Mouse (Mus musculus) embryonic facial prominence, embryonic 10.5 days (tissue): ENCODE measurements around the gene Eif3f. TPM values are rescaled to one million over a fixed set of nuclear protein-coding genes. Genes with fewer than 3 reads are reported as not detected.

Experiments used
- DNase-seq: peaks from one replicate; pipeline ENCODE4 v3.0.0-alpha.2; 2017; ENCODE audit warnings: low spot score
- H3K27ac ChIP-seq: fragments of 300-500 bp; sonication (generic); replicated peaks from 2 replicates; pipeline ENCODE4 v1.5.1; 2016; ENCODE audit warnings: mild to moderate bottlenecking
- H3K27me3 ChIP-seq: fragments of 300-500 bp; sonication (generic); replicated peaks from 2 replicates; pipeline ENCODE4 v1.6.1; 2016; ENCODE audit warnings: low read depth, mild to moderate bottlenecking; ENCODE audit not compliant: poor library complexity, severe bottlenecking
- H3K36me3 ChIP-seq: fragments of 300-500 bp; sonication (generic); replicated peaks from 2 replicates; pipeline ENCODE4 v1.6.1; 2016; ENCODE audit warnings: mild to moderate bottlenecking, moderate library complexity
- H3K4me1 ChIP-seq: fragments of 300-500 bp; sonication (generic); 2 replicates; pipeline ENCODE4 v1.6.1; 2016
- H3K4me3 ChIP-seq: fragments of 300-500 bp; sonication (generic); 2 replicates; pipeline ENCODE4 v1.5.1; 2016; ENCODE audit warnings: mild to moderate bottlenecking, moderate library complexity
- H3K9me3 ChIP-seq: fragments of 300-500 bp; sonication (generic); 2 replicates; pipeline ENCODE4 v1.6.1; 2016; ENCODE audit warnings: mild to moderate bottlenecking
- WGBS: fragments of 180-500 bp; shearing (Covaris S2); methylation state at CpG from one replicate; pipeline ENCODE4 v1.1.7; 2016; 5-methylcytosine and 5-hydroxymethylcytosine counted together
- polyA plus RNA-seq: library from polyadenylated mRNA; unstranded; fragments of >200 nt; fragmentation: Nextera tagmentation; extraction: Ambion mirVana; gene quantifications from 2 replicates; pipeline ENCODE4 v1.2.1, GENCODE M21; 2016

Gene Eif3f
- 75.2 and 76.2 TPM in 2 replicates for polyA plus RNA-seq

- Histone ChIP-seq H3K27ac (peak within 1 kb of the TSS; percentile 96), H3K9me3 (no peaks in the 10 kb centered on the region), H3K4me3 (peak within 1 kb of the TSS; percentile 98), H3K27me3 (no peaks in the 10 kb centered on the region), H3K4me1 (peaks cover 12% of the 10 kb centered on the region), H3K36me3 (peaks cover 37% of the 10 kb centered on the region)
- DNase-seq = peak; percentile 91
- WGBS = 2% methylated on average over 50 of the region's 50 CpGs
Observed at GRCm38 (mm10) chr7:108933794-108934731, at the start of gene Eif3f. TSS of gene Eif3f (plus strand) at chr7:108934417.

DNA sequence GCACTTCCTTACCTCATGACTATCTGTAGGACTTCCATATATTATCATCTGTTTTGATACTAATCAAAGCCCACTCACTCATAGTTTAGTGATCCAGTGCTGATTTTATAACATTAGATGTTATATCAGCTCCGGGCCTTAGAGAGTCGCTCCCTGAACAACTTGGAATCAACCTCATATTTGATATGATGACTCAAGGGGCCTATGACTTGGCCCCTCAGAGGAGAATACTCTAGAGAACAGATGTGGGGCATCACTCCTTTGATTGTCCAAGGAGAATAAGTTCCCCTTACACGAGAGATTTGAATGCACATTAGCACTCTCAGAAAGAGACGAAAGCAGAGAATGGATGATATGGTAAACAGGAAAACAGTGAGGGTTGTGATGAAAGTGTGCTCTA is 49.3 kb upstream of the Eif3f start, which contains the start of gene Olfr518:
Gene Olfr518 (minus strand): TSS at position 101 of the 400 bp plus-strand sequence.
- H3K9me3 ChIP-seq = no peaks in the 10 kb centered on the region
- 87% methylated on average over 4 of the region's 4 CpGs for WGBS
- no peaks in the 10 kb centered on the region for H3K4me1 ChIP-seq
- H3K4me3 ChIP-seq = no peak within 1 kb of the TSS
- H3K27ac ChIP-seq = no peak within 1 kb of the TSS
- no peaks in the 10 kb centered on the region for H3K36me3 ChIP-seq
- no peak for DNase-seq
- no peaks in the 10 kb centered on the region for H3K27me3 ChIP-seq

DNA sequence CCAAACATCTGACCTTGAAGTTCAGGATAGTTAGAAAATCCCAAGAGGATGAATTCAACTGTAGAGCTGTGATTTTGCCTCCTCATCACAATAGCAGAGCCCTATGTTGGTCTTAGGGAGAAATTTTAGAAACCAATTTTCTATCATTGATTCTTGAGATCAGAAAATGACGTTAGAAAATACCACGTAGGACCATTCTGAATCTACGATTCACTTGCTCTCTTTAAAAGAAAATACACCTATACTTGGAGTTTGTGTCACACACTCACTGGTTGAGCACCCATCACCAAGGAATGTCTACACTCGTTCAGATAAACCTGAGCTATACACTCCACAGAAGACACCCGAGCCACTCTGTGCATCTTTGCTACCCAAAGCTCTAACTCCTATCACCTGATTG is 39.9 kb upstream of the Eif3f start, which contains the start of gene Olfr519:
Gene Olfr519 (minus strand): TSS at position 101 of the 400 bp plus-strand sequence.
- Histone ChIP-seq H3K9me3 (no peaks in the 10 kb centered on the region), H3K36me3 (no peaks in the 10 kb centered on the region), H3K27ac (no peak within 1 kb of the TSS), H3K27me3 (no peaks in the 10 kb centered on the region), H3K4me3 (no peak within 1 kb of the TSS), H3K4me1 (no peaks in the 10 kb centered on the region)
- no peak for DNase-seq
- WGBS = 86% methylated on average over 5 of the region's 5 CpGs

DNA sequence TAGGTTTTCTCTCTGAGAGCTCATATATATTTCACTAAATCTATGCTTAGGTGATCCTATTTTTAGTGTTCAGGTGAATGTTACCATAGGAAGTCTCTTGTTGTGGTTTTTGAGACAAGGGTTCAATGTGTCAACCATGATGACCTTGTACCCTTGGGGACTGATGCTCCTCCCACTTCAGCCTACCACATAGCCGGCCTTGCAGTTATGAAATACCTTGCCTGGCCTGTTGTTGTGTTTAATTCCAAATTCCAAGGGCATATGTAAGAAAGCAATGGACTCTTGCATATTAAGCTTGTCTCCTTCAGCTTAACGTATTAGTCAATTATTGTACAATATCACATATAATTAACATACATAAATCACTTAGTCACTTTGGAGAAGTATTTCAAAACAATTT is 30.2 kb upstream of the Eif3f start:
- H3K27me3 ChIP-seq = no peaks in the 10 kb centered on the region
- H3K9me3 ChIP-seq = no peaks in the 10 kb centered on the region
- H3K4me1 ChIP-seq = no peaks in the 10 kb centered on the region
- H3K27ac ChIP-seq = no peak overlapping the region
- no peak for DNase-seq
- no peaks in the 10 kb centered on the region for H3K36me3 ChIP-seq
- no peak overlapping the region for H3K4me3 ChIP-seq
- WGBS = 80% methylated on average over 2 of the region's 2 CpGs

GRCm38 (mm10) chr7:108927043-108927442 is 7.2 kb upstream of the Eif3f start:
- WGBS = 76% methylated on average over 4 of the region's 4 CpGs
- H3K9me3 ChIP-seq = no peaks in the 10 kb centered on the region
- no peak overlapping the region for H3K27ac ChIP-seq
- H3K27me3 ChIP-seq = no peaks in the 10 kb centered on the region
- H3K4me3 ChIP-seq = no peak overlapping the region
- no peak for DNase-seq
- no peaks in the 10 kb centered on the region for H3K4me1 ChIP-seq
- no peaks in the 10 kb centered on the region for H3K36me3 ChIP-seq

- no peak overlapping the region for H3K4me3 ChIP-seq
- no peaks in the 10 kb centered on the region for H3K27me3 ChIP-seq
- 77% methylated on average over 11 of the region's 11 CpGs for WGBS
- no peak overlapping the region for H3K27ac ChIP-seq
- H3K4me1 ChIP-seq = no peaks in the 10 kb centered on the region
- no peaks in the 10 kb centered on the region for H3K9me3 ChIP-seq
- H3K36me3 ChIP-seq = no peaks in the 10 kb centered on the region
- no peak for DNase-seq
Observed at GRCm38 (mm10) chr7:108928280-108929188, 5.7 kb upstream of the Eif3f start.

DNA sequence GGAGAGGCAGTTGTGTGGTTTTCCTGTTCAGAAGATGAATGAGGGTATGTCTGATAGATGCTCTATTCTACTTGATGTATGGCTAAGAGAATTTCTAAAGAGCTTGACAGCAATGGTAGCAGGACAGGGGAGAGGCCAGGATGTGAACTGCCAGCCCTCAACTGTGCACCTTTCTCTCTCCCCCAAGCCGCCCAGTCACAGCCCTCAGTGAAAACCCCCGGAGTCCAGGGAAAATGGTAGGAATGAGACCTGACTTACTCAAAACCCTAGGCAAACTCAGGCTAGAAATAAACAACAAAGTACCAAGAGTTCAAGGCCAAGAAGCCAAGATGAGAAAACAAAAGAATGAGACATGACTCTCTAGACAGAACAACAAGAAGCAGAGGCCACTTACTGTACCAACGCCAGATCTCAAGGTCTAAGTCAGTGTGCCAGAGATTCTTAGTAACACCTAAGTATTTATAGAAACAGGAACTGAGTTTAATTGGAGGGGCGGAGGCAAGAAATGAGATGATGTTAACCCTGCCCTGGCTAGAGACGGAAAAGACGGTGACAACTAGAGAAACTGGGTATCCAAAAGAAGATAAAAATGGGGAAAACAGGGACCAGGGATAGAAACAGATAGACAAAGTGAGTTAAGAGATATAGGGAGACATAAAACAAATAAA is 4.4 kb upstream of the Eif3f start, which contains the start of gene Nlrp10:
Gene Nlrp10 (minus strand): TSS at position 453 of the 668 bp plus-strand sequence.
- DNase-seq = no peak
- H3K36me3 ChIP-seq = no peaks in the 10 kb centered on the region
- H3K4me1 ChIP-seq = no peaks in the 10 kb centered on the region; the same call in 1 of the 2 replicates
- H3K27ac ChIP-seq = no peak within 1 kb of the TSS
- no peaks in the 10 kb centered on the region for H3K27me3 ChIP-seq
- H3K9me3 ChIP-seq = no peaks in the 10 kb centered on the region
- H3K4me3 ChIP-seq = no peak within 1 kb of the TSS
- 80% methylated on average over 6 of the region's 6 CpGs for WGBS

DNA sequence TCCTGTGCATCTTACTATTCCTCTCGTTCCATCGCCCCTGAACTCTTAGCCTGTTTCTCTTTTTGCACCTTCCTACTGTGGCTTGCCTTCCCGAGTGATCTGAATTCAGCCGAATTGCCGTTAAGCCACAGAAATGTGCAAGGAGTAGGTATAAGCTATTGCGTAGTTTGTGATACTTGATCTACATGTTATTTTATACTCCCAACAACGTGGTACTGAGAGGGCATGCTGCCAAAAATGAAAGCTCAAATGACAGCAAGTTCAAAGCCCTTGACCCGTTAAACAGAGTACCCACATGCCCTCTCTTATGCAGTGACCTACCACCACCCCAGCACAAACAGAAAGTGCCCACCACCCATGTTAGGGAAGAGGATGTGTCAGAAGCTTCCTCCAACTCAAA is 619 bp downstream of the Eif3f start:
- WGBS = 5% methylated on average over 8 of the region's 8 CpGs
- peak overlapping the region; percentile 96 for H3K27ac ChIP-seq

DNA sequence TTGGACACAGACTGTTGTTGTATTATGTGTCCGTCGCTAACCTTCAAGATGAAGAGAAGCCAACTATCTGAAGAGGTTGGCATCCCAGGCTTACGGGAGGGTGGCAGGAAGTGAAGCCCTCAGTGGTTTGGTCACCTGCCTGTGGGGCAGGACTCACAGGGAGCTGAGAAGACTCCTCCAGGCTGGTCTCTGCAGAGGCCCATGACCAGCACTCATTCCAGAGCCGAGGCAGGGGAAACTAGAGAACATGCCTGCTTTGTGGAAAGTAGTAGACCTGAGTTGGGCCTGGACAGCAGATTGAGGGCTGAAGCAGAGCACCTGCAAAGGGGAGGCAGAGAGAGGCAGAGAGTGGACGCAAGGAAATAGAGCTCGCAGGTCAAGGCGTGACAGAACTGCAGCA is 1.2 kb downstream of the Eif3f start:
- Histone ChIP-seq H3K4me3 (peak overlapping the region; percentile 98), H3K4me1 (peaks cover 12% of the 10 kb centered on the region), H3K27me3 (no peaks in the 10 kb centered on the region), H3K36me3 (peaks cover 51% of the 10 kb centered on the region), H3K27ac (no peak overlapping the region; the same call in 1 of the 2 replicates), H3K9me3 (no peaks in the 10 kb centered on the region)
- WGBS = 86% methylated on average over 7 of the region's 7 CpGs
- no peak for DNase-seq

More for the DNA sequence above, 619 bp downstream of the Eif3f start:
- no peak for DNase-seq
- Histone ChIP-seq H3K27me3 (no peaks in the 10 kb centered on the region), H3K9me3 (no peaks in the 10 kb centered on the region), H3K4me3 (peak overlapping the region; percentile 98), H3K4me1 (peaks cover 12% of the 10 kb centered on the region), H3K36me3 (peaks cover 45% of the 10 kb centered on the region)

- peaks cover 12% of the 10 kb centered on the region for H3K4me1 ChIP-seq
- DNase-seq = no peak
- 91% methylated on average over 4 of the region's 4 CpGs for WGBS
- H3K36me3 ChIP-seq = peaks cover 62% of the 10 kb centered on the region
- H3K27ac ChIP-seq = no peak overlapping the region
- H3K27me3 ChIP-seq = no peaks in the 10 kb centered on the region
- H3K9me3 ChIP-seq = no peaks in the 10 kb centered on the region
- H3K4me3 ChIP-seq = no peak overlapping the region
Observed at GRCm38 (mm10) chr7:108936591-108936990, 2.4 kb downstream of the Eif3f start.

- Histone ChIP-seq H3K27ac (no peak overlapping the region), H3K4me3 (no peak overlapping the region), H3K36me3 (peaks cover 97% of the 10 kb centered on the region), H3K27me3 (no peaks in the 10 kb centered on the region), H3K9me3 (no peaks in the 10 kb centered on the region), H3K4me1 (no peaks in the 10 kb centered on the region)
- DNase-seq = no peak
- 94% methylated on average over 9 of the region's 9 CpGs for WGBS
Observed at GRCm38 (mm10) chr7:108941466-108941865, 7.2 kb downstream of the Eif3f start.

DNA sequence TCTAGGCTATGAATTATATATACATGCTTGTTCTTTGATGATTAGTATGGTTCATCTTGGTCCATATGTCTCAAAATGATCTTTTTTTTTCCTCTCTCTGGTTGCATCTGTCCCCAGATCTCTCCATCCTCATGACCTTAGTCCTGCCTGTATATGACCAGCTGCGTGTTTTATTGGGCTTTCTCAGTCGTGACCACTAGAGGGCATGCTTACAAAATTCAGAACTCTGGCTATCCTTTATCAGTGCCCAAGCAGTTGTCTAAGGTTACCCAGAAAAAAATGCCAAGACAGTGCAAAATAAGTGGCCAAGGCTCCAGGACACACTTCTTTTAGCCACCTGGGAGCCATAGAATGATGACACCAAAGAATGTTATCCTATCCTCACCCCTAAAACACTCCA is 9.8 kb downstream of the Eif3f start:
- Histone ChIP-seq H3K9me3 (no peaks in the 10 kb centered on the region), H3K4me1 (no peaks in the 10 kb centered on the region), H3K27me3 (peaks cover 6% of the 10 kb centered on the region), H3K36me3 (peaks cover 71% of the 10 kb centered on the region), H3K27ac (no peak overlapping the region), H3K4me3 (no peak overlapping the region)
- 9% methylated on average over 2 of the region's 2 CpGs for WGBS
- peak; percentile 48 for DNase-seq
